Mouse (Mus musculus) heart, postnatal 0 days (tissue): Measurements from ENCODE around the gene Jmjd6. TPM values are rescaled to one million over a fixed set of nuclear protein-coding genes. Genes with fewer than 3 reads are reported as not detected.

ENCODE experiments used
- ATAC-seq: fragments of 200-750 bp; cut with Nextera tagmentation; 2 replicates; pipeline ENCODE4 v1.8.0; 2017; ENCODE audit warnings: low read depth, moderate number of reproducible peaks, moderate library complexity; ENCODE audit not compliant: insufficient read depth
- DNase-seq: peaks from one replicate; pipeline ENCODE4 v3.0.0-alpha.2; 2016; ENCODE audit warnings: low spot score
- H3K27ac ChIP-seq: fragments of 300-500 bp; sonication (generic); 2 replicates; pipeline ENCODE4 v1.5.1; 2014; ENCODE audit warnings: low read depth, mild to moderate bottlenecking
- H3K27me3 ChIP-seq: fragments of 300-500 bp; sonication (generic); 2 replicates; pipeline ENCODE4 v1.6.1; 2014; ENCODE audit warnings: low read length, mixed read lengths; ENCODE audit not compliant: control insufficient read depth, insufficient read depth
- H3K36me3 ChIP-seq: fragments of 300-500 bp; sonication (generic); replicated peaks from 2 replicates; pipeline ENCODE4 v1.6.1; 2014; ENCODE audit warnings: low read length, mixed read lengths; ENCODE audit not compliant: control insufficient read depth, insufficient read depth
- H3K4me1 ChIP-seq: fragments of 300-500 bp; sonication (generic); 2 replicates; pipeline ENCODE4 v1.6.1; 2014; ENCODE audit warnings: antibody characterized with exemption; ENCODE audit not compliant: control insufficient read depth, insufficient read depth
- H3K4me2 ChIP-seq: fragments of 300-500 bp; sonication (generic); 2 replicates; pipeline ENCODE4 v1.6.1; 2014; ENCODE audit warnings: low read depth, mild to moderate bottlenecking, low read length, moderate library complexity
- H3K4me3 ChIP-seq: fragments of 300-500 bp; sonication (generic); 2 replicates; pipeline ENCODE4 v1.5.1; 2014; ENCODE audit warnings: low read depth, low read length
- H3K9ac ChIP-seq: fragments of 300-500 bp; sonication (generic); replicated peaks from 2 replicates; pipeline ENCODE4 v1.6.1; 2014; ENCODE audit warnings: low read depth, low read length, mixed read lengths
- H3K9me3 ChIP-seq: fragments of 300-500 bp; sonication (generic); replicated peaks from 2 replicates; pipeline ENCODE4 v1.6.1; 2016; ENCODE audit warnings: low read length; ENCODE audit not compliant: control insufficient read depth
- CTCF ChIP-seq: IDR thresholded peaks from 2 replicates; pipeline ENCODE4 v1.5.1; 2016; ENCODE audit warnings: antibody characterized with exemption, control low read depth, low read depth
- EP300 ChIP-seq: IDR thresholded peaks from 2 replicates; pipeline ENCODE4 v1.6.1; 2016; ENCODE audit warnings: antibody characterized with exemption, low read depth
- WGBS: fragments of 180-500 bp; shearing (Covaris S2); extraction: QIAGEN DNeasy Blood & Tissue Kit; methylation state at CpG from one replicate; pipeline ENCODE4 v1.1.7; 2014; 5-methylcytosine and 5-hydroxymethylcytosine counted together
- polyA plus RNA-seq: library from polyadenylated mRNA; unstranded; fragments of >200 nt; fragmentation: Nextera tagmentation; extraction: Ambion mirVana; gene quantifications from 2 replicates; pipeline ENCODE4 v1.2.1, GENCODE M21; 2015
- total RNA-seq: library from RNA; depleted of rRNA; stranded (reverse); fragments of >200 nt; gene quantifications from 2 replicates; pipeline ENCODE4 v1.2.3, GENCODE M21; 2014; ENCODE audit warnings: low replicate concordance

The Jmjd6 gene
- total and polyA plus RNA-seq, 2 experiments from 2014 or later, result 24.8 to 43.1 TPM

DNA sequence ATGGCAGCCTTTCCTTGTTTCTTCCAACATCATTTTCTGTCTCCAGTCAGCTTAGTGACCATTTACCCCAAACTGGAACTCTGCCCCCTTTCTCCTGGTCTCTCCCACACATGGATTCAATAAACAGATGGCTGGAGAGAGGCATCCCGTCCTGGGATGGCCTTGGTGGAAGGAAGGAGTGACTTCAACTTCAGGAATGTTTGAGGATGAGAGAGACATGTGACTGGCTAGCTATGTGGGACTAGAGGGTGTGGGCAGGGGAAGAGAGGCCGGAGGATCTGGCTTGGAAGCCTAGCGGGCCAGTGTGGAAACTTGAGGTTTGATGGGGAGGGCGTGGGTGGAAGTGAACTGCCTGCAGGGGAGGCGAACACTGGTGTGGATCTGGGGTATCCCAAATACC lies 26.5 kb downstream of the Jmjd6 start:
- no peak for TF ChIP-seq EP300
- TF ChIP-seq CTCF, result no peak
- Histone ChIP-seq H3K9me3 (no peaks in the 10 kb centered on the region), H3K36me3 (no peaks in the 10 kb centered on the region), H3K9ac (no peak overlapping the region), H3K4me3 (no peak overlapping the region), H3K27ac (peak overlapping the region; percentile 49; the same call in 1 of the 2 replicates), H3K27me3 (no peaks in the 10 kb centered on the region), H3K4me2 (no peak overlapping the region), H3K4me1 (peaks cover 57% of the 10 kb centered on the region)
- DNase-seq (peak; percentile 63), ATAC-seq (peak; percentile 21; the same call in 1 of the 2 replicates)
- WGBS, result 51% methylated on average over 5 of the region's 5 CpGs

DNA sequence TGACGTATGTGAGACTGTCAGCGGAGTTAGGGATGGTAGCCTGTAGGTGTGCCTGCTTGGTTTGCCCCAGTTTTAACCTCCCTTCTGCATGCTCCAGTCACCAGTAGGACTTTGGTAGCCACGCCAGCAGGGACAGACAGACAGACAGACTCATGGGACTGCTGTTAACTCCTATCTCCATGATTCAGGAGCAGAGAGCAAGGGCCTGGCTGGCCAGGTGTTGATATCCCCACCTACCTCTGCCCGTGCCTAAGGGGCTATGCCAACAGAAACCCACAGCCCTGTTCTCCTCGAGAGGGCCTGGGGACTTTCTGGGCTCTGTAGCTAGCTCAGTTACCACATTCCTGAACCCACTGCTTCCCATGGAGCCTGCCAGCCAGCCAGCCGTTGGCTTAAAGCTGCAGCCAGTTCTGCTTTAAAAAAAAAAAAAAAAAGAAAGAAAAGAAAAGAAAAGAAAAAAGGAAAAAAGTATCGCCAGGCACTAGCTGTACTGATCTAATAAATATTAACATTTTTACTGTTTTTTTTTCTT lies 28.3 kb downstream of the Jmjd6 start:
- Histone ChIP-seq H3K9ac (0 out of 2 replicates have a peak overlapping the region, but pooled peaks have one; percentile 26), H3K9me3 (no peaks in the 10 kb centered on the region), H3K27me3 (no peaks in the 10 kb centered on the region), H3K36me3 (no peaks in the 10 kb centered on the region), H3K4me3 (no peak overlapping the region), H3K4me1 (peaks cover 48% of the 10 kb centered on the region), H3K27ac (peak overlapping the region; percentile 86), H3K4me2 (peak overlapping the region; percentile 1; the same call in 1 of the 2 replicates)
- DNase-seq (no peak), ATAC-seq (no peak)
- WGBS, result 35% methylated on average over 7 of the region's 7 CpGs
- TF ChIP-seq EP300 (no peak), CTCF (no peak)

DNA sequence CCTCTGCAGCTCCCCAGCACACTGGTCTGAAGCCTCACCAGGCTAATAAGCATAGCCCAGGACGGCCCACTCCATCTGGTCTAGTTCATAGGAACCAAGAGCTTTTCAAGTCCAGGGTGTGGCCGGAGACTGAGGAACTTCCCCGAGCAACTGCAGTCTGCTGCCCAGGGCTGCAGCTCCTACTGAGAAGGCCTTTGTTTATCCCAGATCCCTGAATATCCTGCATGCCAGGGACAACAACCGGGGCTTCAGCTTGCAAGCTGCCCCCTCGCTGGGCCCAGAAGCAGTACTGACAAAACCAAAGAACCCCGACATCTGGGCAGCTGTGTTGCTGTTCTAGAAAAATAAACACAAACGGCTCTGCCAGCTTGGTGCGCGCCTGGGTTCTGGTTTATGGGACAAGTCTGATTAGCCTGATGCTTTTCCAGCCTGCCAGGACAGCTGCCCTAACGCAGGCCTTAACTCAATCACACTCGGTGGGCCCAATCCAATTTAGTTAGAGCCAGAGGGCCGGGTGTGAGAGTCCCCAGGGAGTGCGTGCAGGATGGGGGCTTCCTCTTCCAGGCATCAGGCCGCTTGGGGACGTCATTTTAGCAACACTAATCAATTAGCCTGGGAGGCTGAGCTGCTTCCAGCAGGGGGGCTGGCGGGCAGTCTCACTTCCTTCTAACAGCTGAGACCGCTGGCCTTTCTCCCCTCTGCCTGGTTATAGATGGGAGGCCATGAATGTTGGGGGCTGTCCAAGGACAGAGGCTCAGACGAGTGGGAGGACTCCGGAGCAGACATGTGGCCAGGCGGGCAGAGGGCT lies 29.0 kb downstream of the Jmjd6 start:
- H3K9me3 ChIP-seq, result no peaks in the 10 kb centered on the region
- H3K36me3 ChIP-seq, result no peaks in the 10 kb centered on the region
- H3K9ac ChIP-seq, result 0 out of 2 replicates have a peak overlapping the region, but pooled peaks have one; percentile 26
- H3K4me2 ChIP-seq, result no peak overlapping the region
- peak overlapping the region; percentile 86 for H3K27ac ChIP-seq
- TF ChIP-seq EP300 (no peak), CTCF (no peak)
- no peaks in the 10 kb centered on the region for H3K27me3 ChIP-seq
- WGBS, result 38% methylated on average over 20 of the region's 20 CpGs
- no peak overlapping the region for H3K4me3 ChIP-seq
- peaks cover 47% of the 10 kb centered on the region for H3K4me1 ChIP-seq
- ATAC-seq (peak; percentile 30), DNase-seq (peak; percentile 67)

DNA sequence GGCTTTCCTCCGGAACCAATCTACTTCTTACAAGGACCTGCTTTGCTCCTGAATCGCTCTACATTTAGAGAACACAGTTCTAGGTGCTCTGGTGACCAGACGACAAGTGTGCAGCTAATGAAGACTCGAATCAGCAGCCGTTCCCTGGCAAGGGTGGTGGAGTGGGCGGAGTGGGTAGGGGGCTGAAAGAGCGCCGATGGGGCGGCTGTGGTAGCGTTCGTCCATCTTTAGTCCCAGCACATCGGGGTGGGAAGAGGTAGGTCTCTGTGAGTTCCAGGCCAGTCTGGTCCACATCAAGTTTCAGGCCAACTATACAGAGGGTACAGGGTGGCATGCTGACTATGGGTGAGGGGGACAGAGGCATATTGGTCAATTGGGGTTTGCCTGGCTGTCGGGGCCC lies 29.6 kb downstream of the Jmjd6 start:
- no peaks in the 10 kb centered on the region for H3K9me3 ChIP-seq
- H3K27me3 ChIP-seq, result no peaks in the 10 kb centered on the region
- no peak for ATAC-seq
- DNase-seq, result no peak
- 87% methylated on average over 13 of the region's 13 CpGs for whole genome bisulfite sequencing
- H3K27ac ChIP-seq, result peak overlapping the region; percentile 86
- H3K9ac ChIP-seq, result no peak overlapping the region
- no peak overlapping the region for H3K4me2 ChIP-seq
- peaks cover 47% of the 10 kb centered on the region for H3K4me1 ChIP-seq
- no peak for TF ChIP-seq EP300
- TF ChIP-seq CTCF, result no peak
- no peak overlapping the region for H3K4me3 ChIP-seq
- 0 out of 2 replicates have a peak, but pooled peaks cover 4% of the 10 kb centered on the region for H3K36me3 ChIP-seq

DNA sequence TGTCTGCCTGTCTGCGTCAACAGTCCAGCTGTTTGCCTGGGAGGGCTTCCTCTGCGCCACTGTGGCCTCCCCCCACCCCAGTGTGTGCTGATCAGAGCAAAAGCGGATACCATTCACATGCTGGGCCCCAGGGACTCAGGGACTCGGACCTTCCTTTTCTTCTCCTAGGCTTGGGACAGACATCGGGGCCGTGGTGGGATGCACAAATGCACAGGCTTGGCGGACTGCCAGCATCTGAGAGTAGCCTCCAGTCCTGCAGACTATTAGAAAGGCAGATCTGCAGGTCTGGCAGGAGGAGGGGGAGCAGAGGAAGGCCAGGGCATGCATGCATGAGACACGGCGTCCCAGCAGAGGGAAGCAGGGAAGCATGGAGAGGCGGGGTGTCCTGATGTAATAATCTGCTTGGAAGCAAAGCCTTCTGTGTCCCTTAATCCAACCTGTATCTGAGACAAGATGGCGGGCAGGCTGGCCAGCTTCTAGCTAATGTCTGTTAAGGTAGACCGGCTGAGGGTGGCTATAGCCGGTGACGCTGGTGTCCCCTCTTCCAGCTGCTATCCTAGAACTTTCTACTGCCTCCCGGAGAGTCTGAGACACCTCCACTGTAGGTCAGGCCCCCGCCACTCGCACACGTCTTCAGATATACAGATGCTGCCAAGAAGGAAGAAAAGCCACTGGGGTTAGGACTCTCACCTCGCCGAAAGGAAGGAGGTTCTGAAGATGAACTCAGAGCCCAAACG lies 30.3 kb downstream of the Jmjd6 start:
- Histone ChIP-seq H3K9ac (no peak overlapping the region), H3K9me3 (no peaks in the 10 kb centered on the region), H3K27ac (peak overlapping the region; percentile 86), H3K4me2 (no peak overlapping the region), H3K4me1 (peaks cover 47% of the 10 kb centered on the region), H3K4me3 (no peak overlapping the region), H3K27me3 (no peaks in the 10 kb centered on the region), H3K36me3 (0 out of 2 replicates have a peak, but pooled peaks cover 4% of the 10 kb centered on the region)
- 0 out of 2 replicates have a peak, but pooled peaks have one; percentile 9 for ATAC-seq
- WGBS, result 46% methylated on average over 21 of the region's 21 CpGs
- no peak; the same call in 1 of the 2 replicates for TF ChIP-seq CTCF
- no peak for TF ChIP-seq EP300
- no peak for DNase-seq
